Mouse (Mus musculus) limb, embryonic 15.5 days (tissue): ENCODE measurements around the gene Endog. TPM values are rescaled to one million over a fixed set of nuclear protein-coding genes. Genes with fewer than 3 reads are reported as not detected.
"Not testable (repeated sequence)": the region's sequence is repeated elsewhere in the genome, so short reads cannot be mapped to it uniquely, and the experiment has no call there.

Experiments used
- ATAC-seq: fragments of 200-750 bp; cut with Nextera tagmentation; 2 replicates; pipeline ENCODE4 v1.8.0; 2017; ENCODE audit warnings: low read depth, moderate TSS enrichment; ENCODE audit not compliant: insufficient number of reproducible peaks, low FRiP score, low TSS enrichment
- H3K27ac ChIP-seq: fragments of 300-500 bp; sonication (generic); 2 replicates; pipeline ENCODE4 v1.5.1; 2015; ENCODE audit warnings: moderate library complexity, mild to moderate bottlenecking, inconsistent platforms
- H3K27me3 ChIP-seq: fragments of 300-500 bp; sonication (generic); 2 replicates; pipeline ENCODE4 v1.6.1; 2015; ENCODE audit warnings: inconsistent platforms
- H3K36me3 ChIP-seq: fragments of 300-500 bp; sonication (generic); 2 replicates; pipeline ENCODE4 v1.6.1; 2015; ENCODE audit warnings: inconsistent platforms
- H3K4me1 ChIP-seq: fragments of 300-500 bp; sonication (generic); 2 replicates; pipeline ENCODE4 v1.6.1; 2015; ENCODE audit warnings: inconsistent platforms
- H3K4me2 ChIP-seq: fragments of 300-500 bp; sonication (generic); 2 replicates; pipeline ENCODE4 v1.6.1; 2015; ENCODE audit warnings: mild to moderate bottlenecking, inconsistent platforms
- H3K4me3 ChIP-seq: fragments of 300-500 bp; sonication (generic); 2 replicates; pipeline ENCODE4 v1.5.1; 2015; ENCODE audit warnings: mild to moderate bottlenecking, inconsistent platforms
- H3K9ac ChIP-seq: fragments of 300-500 bp; sonication (generic); 2 replicates; pipeline ENCODE4 v1.6.1; 2015; ENCODE audit warnings: inconsistent platforms
- H3K9me3 ChIP-seq: fragments of 300-500 bp; sonication (generic); 2 replicates; pipeline ENCODE4 v1.6.1; 2016; ENCODE audit warnings: inconsistent platforms
- WGBS: fragments of 180-500 bp; shearing (Covaris S2); methylation state at CpG from one replicate; pipeline ENCODE4 v1.1.7; 2015; 5-methylcytosine and 5-hydroxymethylcytosine counted together
- polyA plus RNA-seq: library from polyadenylated mRNA; unstranded; fragments of >200 nt; fragmentation: Nextera tagmentation; extraction: Ambion mirVana; gene quantifications from 2 replicates; pipeline ENCODE4 v1.2.1, GENCODE M21; 2015

Endog gene
- 14.8 and 17.0 TPM in 2 replicates for polyA plus RNA-seq

DNA sequence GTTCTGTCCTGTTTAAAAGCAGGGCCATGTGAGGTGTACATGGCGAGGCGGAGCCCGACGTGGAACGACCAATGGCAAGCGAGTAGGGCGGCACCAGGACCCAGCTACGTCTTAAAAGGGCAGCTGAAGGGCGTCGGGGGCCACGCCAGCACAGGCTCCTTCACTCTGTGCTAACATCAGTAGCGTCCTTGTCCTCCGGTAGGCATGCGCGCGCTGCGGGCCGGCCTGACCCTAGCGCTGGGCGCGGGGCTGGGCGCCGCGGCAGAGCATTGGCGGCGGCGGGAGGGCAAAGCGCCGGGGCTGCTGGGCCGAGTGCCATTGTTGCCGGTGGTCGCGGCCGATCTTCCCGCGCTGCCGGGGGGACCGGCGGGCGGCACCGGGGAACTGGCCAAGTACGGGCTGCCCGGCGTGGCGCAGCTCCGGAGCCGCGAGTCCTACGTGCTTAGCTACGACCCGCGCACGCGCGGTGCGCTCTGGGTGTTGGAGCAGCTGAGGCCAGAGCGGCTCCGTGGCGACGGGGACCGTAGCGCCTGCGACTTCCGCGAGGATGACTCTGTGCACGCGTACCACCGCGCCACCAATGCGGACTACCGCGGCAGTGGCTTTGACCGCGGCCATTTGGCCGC, at the start of gene Endog:
TSS of gene Endog (plus strand) at position 123 of the 626 bp plus-strand sequence.
- Histone ChIP-seq H3K9ac (peak within 1 kb of the TSS; percentile 74), H3K4me3 (peak within 1 kb of the TSS; percentile 70), H3K4me2 (peak within 1 kb of the TSS; percentile 96), H3K27me3 (no peaks in the 10 kb centered on the region), H3K4me1 (peaks cover 15% of the 10 kb centered on the region), H3K36me3 (peaks cover 44% of the 10 kb centered on the region), H3K9me3 (no peaks in the 10 kb centered on the region), H3K27ac (peak within 1 kb of the TSS; percentile 91)
- ATAC-seq, result peak; percentile 91
- under 1% methylated on average over 75 of the region's 75 CpGs for WGBS

DNA sequence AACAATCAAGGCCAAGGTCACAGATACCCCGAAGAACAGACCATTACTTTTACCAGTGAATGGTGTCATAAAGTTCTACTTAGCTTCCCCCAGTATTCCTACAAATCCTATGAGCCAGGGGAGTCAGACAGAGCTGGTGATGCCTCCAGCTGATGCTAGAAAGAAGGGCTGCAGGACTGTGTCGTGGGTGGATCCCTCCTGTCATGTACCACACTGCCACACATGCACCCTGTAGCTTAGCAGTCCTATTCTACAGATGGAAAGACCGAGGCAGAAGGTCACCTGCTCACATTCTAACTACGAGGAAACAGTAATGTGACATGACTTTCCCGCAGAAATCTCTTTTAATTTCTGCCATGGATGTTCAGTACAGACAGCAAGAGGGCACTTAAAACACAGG, 48.5 kb upstream of the Endog start:
- WGBS, result 87% methylated on average over 5 of the region's 5 CpGs
- peaks cover 22% of the 10 kb centered on the region for H3K4me1 ChIP-seq
- H3K9me3 ChIP-seq, result no peaks in the 10 kb centered on the region
- H3K4me3 ChIP-seq, result no peak overlapping the region
- H3K9ac ChIP-seq, result no peak overlapping the region
- no peak for ATAC-seq
- no peak overlapping the region for H3K4me2 ChIP-seq
- no peak overlapping the region for H3K27ac ChIP-seq
- H3K27me3 ChIP-seq, result no peaks in the 10 kb centered on the region
- peaks cover 10% of the 10 kb centered on the region; the same call in 1 of the 2 replicates for H3K36me3 ChIP-seq

DNA sequence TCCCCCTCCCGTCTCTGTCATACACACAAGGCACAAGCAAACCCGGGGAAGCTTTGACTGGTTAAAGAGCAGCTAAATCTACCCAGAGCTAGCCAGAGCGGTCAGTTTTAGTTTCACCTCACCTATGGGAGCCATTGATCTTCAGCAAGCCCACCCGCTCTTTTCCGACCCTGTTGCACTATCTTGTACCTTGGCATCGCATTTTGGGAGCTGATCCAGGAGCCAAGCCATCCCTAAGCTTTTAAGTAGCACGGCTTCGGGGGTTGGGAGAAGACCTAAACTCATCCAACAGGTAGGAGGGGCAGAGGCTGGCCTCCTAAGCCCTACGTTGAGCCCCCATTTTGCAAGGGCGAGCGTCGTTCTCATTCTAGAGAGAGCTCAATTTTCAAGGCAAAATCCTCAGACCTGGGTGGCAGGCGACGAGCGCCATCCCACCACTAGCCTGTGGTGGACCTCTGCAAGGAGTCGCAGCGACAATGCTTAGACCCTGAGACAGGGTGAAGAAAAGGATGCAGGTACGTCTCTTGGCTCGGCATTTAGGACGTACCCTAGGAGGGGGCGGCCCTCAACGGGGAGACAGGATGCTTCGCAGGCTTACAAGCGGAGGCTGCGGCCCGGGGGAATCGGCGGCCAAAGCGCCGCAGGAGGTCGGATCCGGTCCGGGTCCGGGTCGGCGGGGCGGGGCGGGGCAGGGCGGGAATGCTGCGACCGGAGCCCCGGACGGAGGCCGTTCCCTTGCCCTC, 47.4 kb upstream of the Endog start:
- Histone ChIP-seq H3K27me3 (no peaks in the 10 kb centered on the region), H3K9me3 (no peaks in the 10 kb centered on the region), H3K4me1 (peaks cover 22% of the 10 kb centered on the region), H3K4me2 (peak overlapping the region; percentile 80), H3K36me3 (peaks cover 10% of the 10 kb centered on the region; the same call in 1 of the 2 replicates), H3K27ac (peak overlapping the region; percentile 90), H3K9ac (peak overlapping the region; percentile 65), H3K4me3 (peak overlapping the region; percentile 76)
- 1% methylated on average over 44 of the region's 44 CpGs for WGBS
- ATAC-seq, result peak; percentile 66

DNA sequence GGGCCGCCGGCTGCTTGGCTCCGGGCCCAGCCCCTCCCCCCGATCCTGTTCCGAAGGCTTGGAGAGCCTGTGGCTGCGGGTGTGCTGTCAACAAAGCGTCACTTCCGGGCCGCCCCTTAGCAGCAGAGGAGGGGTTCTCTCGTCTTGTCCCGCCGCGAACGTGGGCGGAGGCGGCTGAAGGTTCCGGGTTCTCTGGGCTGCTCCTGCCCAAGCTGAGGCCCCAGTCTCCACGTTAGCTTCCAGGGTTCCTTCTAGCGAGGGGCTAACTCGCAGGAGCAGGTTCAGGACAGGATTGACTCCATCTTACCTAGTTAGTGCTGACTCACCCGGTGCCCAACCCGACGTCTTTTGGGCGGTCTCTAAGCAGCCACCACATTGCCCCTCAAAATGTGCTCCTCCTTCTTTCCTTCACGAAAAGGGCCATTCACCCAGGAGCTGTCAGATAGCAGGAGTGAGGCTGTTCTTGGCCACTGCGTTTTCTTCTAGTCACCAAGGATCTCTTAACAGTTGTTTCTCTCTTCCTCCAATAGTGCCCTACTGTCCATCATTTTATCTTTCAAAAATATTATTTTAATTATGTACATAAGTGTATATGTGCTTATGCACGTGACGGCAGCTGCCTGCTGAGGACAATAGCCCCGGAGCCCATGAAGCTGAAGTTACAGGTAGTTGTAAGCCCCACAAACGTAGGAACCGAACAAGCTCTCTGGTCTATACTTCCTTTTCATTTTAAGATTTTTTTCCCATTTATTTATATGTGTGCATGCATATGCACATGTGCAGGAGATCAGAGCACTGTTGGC, 46.6 kb upstream of the Endog start, which contains the start of gene Zer1:
TSS of gene Zer1 (minus strand) at position 114 of the 803 bp plus-strand sequence.
- Histone ChIP-seq H3K4me3 (peak within 1 kb of the TSS; percentile 76), H3K4me1 (peaks cover 22% of the 10 kb centered on the region), H3K27me3 (no peaks in the 10 kb centered on the region), H3K36me3 (peaks cover 10% of the 10 kb centered on the region; the same call in 1 of the 2 replicates), H3K27ac (peak within 1 kb of the TSS; percentile 90), H3K4me2 (peak within 1 kb of the TSS; percentile 80), H3K9ac (peak within 1 kb of the TSS; percentile 65), H3K9me3 (no peaks in the 10 kb centered on the region)
- ATAC-seq, result peak; percentile 93
- 9% methylated on average over 31 of the region's 31 CpGs for WGBS

DNA sequence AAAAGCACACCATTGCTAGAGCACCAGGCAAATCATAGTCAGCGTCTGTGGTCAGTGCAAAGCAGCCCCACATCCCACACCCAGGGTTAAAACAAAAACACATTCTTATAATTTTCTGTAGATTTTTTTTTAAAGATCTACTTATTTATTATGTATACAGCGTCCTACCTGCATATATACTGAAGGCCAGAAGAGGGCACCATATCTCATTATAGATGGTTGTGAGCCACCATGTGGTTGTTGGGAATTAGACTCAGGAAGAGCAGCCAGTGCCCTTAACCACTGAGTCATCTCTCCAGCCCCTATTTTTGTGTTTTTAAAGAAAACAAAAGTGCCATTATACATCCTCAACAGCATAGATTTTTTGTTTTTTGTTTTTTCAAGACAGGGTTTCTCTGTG, 42.5 kb upstream of the Endog start:
- Histone ChIP-seq H3K4me1 (peaks cover 21% of the 10 kb centered on the region), H3K4me2 (no peak overlapping the region), H3K27me3 (no peaks in the 10 kb centered on the region), H3K9me3 (no peaks in the 10 kb centered on the region), H3K36me3 (no peaks in the 10 kb centered on the region), H3K4me3 (no peak overlapping the region), H3K27ac (no peak overlapping the region), H3K9ac (no peak overlapping the region)
- 32% methylated on average over 2 of the region's 2 CpGs for WGBS
- no peak for ATAC-seq

DNA sequence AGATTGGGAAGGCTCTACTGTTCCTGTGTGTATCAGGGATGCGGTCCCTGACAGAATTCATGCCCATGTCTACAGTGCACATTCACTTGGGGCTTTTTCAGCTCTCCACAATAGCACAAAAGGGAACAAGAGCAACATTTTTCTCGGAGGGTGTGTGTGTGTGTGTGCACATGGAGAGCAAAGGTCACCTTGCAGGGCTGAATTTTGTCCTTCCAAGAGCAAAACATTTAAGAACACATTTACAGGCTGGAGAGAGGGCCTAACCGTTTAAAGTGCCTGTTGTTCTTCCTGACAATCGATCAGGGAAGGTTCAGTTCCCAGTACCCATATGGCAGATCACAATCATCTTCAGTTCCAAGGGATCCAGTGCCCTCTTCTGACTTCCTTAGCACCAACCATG, 41.1 kb upstream of the Endog start:
- WGBS, result 87% methylated on average over 4 of the region's 4 CpGs
- Histone ChIP-seq H3K27me3 (no peaks in the 10 kb centered on the region), H3K4me1 (peaks cover 24% of the 10 kb centered on the region), H3K4me3 (no peak overlapping the region), H3K27ac (no peak overlapping the region), H3K9ac (no peak overlapping the region), H3K9me3 (no peaks in the 10 kb centered on the region), H3K4me2 (no peak overlapping the region), H3K36me3 (no peaks in the 10 kb centered on the region)
- ATAC-seq, result no peak

DNA sequence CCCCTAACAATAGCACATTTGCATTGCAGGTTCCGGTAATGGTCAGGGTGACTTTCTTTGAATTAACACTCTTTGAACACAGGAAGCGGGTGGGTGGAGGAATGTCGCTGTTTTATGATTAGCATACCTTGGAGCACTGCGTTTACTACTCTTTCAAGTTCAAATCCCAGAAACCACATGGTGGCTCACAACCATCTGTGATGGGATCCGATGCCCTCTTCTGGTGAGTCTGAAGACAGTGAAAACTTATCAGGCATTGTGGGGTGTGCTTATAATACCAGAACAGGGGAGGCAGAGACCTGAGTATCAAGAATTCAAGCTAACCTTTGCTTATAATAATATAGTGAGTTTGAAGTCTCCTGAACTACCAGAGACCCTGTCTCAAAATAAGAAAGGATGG, 40.1 kb upstream of the Endog start:
- H3K4me3 ChIP-seq, H3K27me3 ChIP-seq, H3K9me3 ChIP-seq, H3K27ac ChIP-seq, H3K36me3 ChIP-seq, H3K4me2 ChIP-seq, ATAC-seq, H3K9ac ChIP-seq: not testable (repeated sequence)
- peaks cover 24% of the 10 kb centered on the region for H3K4me1 ChIP-seq
- 47% methylated on average over 5 of the region's 5 CpGs for WGBS

DNA sequence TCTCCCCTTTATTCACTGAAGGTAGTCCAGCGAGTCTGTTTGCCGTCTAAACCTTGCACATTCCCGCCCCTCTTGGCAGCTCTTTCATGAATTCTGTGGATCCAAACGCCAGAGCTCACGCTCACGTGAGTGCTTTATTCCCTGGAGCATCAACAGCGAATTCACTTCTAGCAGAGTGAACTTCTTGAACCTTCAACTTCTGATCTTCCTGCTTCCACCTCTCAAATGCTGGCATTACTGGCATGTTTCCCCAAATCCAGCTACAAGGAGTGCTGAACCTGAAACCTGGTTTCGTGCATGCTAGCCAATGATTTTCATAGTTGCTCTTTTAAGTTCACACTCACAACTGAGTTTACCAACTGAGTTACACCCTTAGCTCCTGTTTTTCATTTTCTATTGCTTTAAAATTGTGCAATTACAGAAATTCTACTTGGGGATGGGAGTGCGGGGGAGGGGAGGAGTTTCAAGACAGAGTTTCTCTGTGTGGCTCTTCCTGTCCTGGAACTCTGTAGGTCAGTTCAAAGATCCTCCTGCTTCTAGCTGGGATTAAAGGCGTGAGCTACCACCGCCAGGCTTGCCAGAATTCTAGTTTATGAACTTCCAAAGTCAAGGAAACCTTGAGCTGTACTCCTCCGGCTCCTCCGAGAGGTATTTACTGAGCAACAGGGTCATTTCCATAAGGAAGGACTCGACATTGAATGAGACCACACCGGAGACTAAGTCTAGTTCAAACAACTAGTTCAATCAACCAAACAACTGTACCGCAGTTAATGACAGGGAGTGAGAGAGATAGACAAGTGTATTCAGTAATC, 38.3 kb upstream of the Endog start:
- Histone ChIP-seq H3K4me2 (peak overlapping the region; percentile 80), H3K27ac (peak overlapping the region; percentile 88), H3K9ac (peak overlapping the region; percentile 86; the same call in 1 of the 2 replicates), H3K36me3 (peaks cover 27% of the 10 kb centered on the region), H3K27me3 (no peaks in the 10 kb centered on the region), H3K9me3 (no peaks in the 10 kb centered on the region), H3K4me3 (peak overlapping the region; percentile 94), H3K4me1 (peaks cover 26% of the 10 kb centered on the region)
- peak; percentile 20; the same call in 1 of the 2 replicates for ATAC-seq
- 11% methylated on average over 16 of the region's 16 CpGs for WGBS

DNA sequence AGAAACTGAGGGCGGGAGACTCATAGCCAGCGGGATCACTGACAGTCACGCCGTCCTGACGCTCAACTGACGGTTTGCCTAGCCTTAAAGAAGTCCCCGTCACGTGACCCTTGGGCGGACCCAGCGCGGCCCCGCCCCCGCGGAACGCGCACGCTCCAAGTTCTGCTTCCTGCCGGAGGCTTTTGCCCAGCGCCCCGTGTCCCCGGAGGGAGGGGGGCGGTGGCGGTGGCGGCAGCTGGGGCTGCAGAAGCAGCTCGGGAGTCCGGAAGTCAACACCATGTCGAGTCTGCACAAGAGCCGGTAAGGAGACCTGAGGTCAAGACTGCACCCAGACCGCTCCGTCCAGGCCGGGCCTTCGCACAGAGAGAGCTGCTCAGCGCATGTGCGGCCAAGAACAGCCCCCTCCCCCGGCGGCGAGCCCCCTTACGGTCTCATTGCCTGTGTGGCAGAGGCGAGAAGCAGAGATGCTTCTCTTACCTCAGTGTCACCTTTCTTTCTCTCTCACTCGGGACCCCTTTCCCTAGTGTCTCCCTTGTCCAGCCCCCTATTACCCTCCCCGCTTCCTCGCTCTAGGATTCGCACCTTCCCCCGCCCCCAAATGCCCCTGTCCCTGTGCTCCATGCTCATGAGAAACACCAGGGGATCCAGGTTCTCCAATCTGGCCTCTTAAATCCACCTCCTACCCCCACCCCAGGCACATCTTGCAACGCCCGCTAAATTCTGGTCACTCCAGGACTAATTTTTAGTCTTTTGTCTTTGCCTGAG, 37.5 kb upstream of the Endog start, which contains the start of gene Tbc1d13:
TSS of gene Tbc1d13 (plus strand) at position 134 of the 765 bp plus-strand sequence.
- ATAC-seq, result peak; percentile 91
- H3K9ac ChIP-seq, result peak within 1 kb of the TSS; percentile 86
- peaks cover 26% of the 10 kb centered on the region for H3K4me1 ChIP-seq
- H3K27ac ChIP-seq, result peak within 1 kb of the TSS; percentile 88
- peak within 1 kb of the TSS; percentile 80 for H3K4me2 ChIP-seq
- peak within 1 kb of the TSS; percentile 94 for H3K4me3 ChIP-seq
- H3K9me3 ChIP-seq, result no peaks in the 10 kb centered on the region
- H3K27me3 ChIP-seq, result no peaks in the 10 kb centered on the region
- WGBS, result under 1% methylated on average over 46 of the region's 46 CpGs
- H3K36me3 ChIP-seq, result peaks cover 34% of the 10 kb centered on the region

DNA sequence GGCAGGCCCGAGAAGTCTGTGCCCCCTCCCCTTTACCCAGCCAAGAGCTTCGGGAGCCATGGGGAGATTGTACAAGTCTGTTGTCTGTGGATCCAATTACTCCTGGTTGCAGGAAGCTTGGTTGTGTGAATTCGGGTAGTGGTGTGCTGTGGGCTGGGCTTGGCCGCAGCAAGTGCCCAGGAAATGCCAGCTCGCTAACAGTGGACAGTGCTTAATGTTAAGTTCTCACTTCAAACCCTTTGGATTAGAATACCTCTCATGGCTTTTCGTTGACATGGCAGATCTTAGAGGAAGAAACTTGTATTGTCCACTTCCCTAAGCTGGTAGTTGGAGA, 36.9 kb upstream of the Endog start:
- WGBS, result 24% methylated on average over 6 of the region's 6 CpGs
- Histone ChIP-seq H3K36me3 (peaks cover 37% of the 10 kb centered on the region), H3K27me3 (no peaks in the 10 kb centered on the region), H3K4me2 (peak overlapping the region; percentile 80), H3K27ac (peak overlapping the region; percentile 88), H3K9ac (peak overlapping the region; percentile 86), H3K9me3 (no peaks in the 10 kb centered on the region), H3K4me1 (peaks cover 26% of the 10 kb centered on the region), H3K4me3 (peak overlapping the region; percentile 94)
- ATAC-seq, result no peak
